Mouse (Mus musculus): ENCODE data around the gene Satb2. TPM values are rescaled to one million over a fixed set of nuclear protein-coding genes. Genes with fewer than 3 reads are reported as not detected.

Satb2 gene
- polyA plus RNA-seq, 1 experiment from 2014 or later = 1.9 TPM

DNA sequence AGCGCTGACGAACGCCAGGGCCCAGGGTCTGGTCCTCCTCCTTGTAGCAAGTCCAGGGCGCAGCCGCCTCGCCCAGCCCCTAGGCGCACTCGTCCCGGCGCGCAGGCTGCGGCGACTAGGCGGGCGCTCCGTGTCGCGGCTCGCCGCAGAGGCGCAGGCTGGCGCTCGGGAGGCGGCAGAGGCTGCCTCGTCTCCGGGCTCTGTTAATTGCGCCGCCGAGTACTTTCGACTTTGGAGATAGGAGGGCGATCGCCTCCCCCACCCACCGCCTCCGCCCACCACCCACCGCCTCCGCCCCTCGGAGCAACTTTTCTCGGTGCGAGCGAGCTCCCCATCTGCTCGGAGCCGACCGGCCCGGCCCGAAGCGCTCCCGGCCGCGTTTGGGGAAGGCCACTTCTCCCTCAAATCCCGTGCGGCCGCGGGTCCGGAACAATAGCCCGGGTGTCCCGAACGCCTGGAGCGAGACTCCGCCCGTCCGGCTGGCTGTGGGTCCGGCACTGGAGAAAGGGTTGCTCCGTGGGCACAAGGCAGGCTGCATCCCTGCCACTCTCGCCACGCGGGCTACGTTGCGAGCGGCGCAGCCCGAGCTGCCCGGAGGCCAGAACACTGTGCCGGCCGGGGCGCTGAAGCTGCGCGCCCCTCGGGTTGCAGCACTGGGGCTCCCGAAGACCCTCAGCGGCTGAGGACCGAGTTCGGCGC lies 6.0 kb downstream of the Satb2 start:
- Histone ChIP-seq H3K36me3 (no peaks in the 10 kb centered on the region), H3K4me3 (replicated peaks) (peak overlapping the region; percentile 66), H3K27me3 (peaks cover 69% of the 10 kb centered on the region), H3K4me2 (replicated peaks) (peak overlapping the region; percentile 96), H3K27ac (peak overlapping the region; percentile 69), H3K9me3 (no peaks in the 10 kb centered on the region), H3K4me1 (replicated peaks) (peaks cover 44% of the 10 kb centered on the region), H3K9ac (replicated peaks) (peak overlapping the region; percentile 69)
- ATAC-seq = peak; percentile 77
- WGBS = under 1% methylated on average over 81 of the region's 83 CpGs

- peaks cover 39% of the 10 kb centered on the region for H3K4me1 ChIP-seq (replicated peaks)
- no peaks in the 10 kb centered on the region for H3K9me3 ChIP-seq
- ATAC-seq = no peak
- peak overlapping the region; percentile 69 for H3K9ac ChIP-seq (replicated peaks)
- H3K27ac ChIP-seq = peak overlapping the region; percentile 69; the same call in 1 of the 2 replicates
- peak overlapping the region; percentile 96 for H3K4me2 ChIP-seq (replicated peaks)
- no peaks in the 10 kb centered on the region for H3K36me3 ChIP-seq
- peak overlapping the region; percentile 66 for H3K4me3 ChIP-seq (replicated peaks)
- peaks cover 64% of the 10 kb centered on the region for H3K27me3 ChIP-seq
- under 1% methylated on average over 22 of the region's 23 CpGs for WGBS
These were observed 6.6 kb downstream of the Satb2 start for GRCm38 (mm10) chr1:56971942-56972250.

DNA sequence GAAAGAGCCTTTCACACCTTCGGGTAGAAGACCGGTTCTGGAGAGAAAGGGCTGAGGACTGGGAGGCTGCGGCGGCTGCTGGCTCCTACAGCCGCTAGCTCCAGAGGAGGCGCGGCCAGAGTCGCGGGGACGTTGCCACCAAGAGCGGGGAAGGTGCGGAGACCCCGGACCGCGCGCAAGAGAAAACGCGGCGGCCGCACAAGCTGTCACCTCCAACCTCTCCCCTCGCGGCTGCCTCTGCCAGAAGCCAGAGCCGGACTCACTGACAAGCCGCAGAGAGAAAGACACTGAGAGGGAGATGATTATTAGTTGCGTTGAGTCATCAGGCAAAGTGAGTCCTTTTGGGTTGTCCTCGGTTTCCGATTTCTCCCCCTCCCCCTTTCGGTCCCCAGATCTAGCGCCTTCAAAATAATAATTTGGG lies 7.0 kb downstream of the Satb2 start:
- Histone ChIP-seq H3K4me3 (replicated peaks) (peak overlapping the region; percentile 66), H3K9ac (replicated peaks) (peak overlapping the region; percentile 64), H3K9me3 (no peaks in the 10 kb centered on the region), H3K27ac (no peak overlapping the region), H3K4me2 (replicated peaks) (peak overlapping the region; percentile 96), H3K4me1 (replicated peaks) (peaks cover 34% of the 10 kb centered on the region), H3K27me3 (peaks cover 62% of the 10 kb centered on the region), H3K36me3 (no peaks in the 10 kb centered on the region)
- no peak for ATAC-seq
- WGBS = 0% methylated on average over 27 of the region's 29 CpGs

DNA sequence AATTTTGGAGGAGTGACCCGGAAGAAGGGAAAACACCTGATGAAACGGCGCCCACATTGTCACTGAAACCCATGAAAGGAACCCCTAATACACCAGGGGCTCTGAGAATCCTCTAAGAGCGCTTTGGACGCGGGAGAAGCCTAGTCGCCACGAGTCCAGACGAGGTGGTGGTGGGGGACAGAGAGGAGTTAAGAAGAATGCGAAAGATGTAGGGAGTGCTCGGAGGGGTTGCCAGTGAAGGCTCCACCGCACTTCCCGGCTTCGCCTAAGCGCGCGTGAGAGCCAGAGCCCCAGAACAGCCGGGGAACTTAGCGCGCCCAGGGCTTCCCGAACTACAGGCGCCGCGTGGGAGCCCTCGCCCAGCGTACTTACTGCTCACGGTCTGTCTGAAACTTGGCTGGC lies 7.7 kb downstream of the Satb2 start:
- under 1% methylated on average over 27 of the region's 27 CpGs for WGBS
- H3K4me1 ChIP-seq (replicated peaks) = peaks cover 34% of the 10 kb centered on the region
- peak overlapping the region; percentile 96 for H3K4me2 ChIP-seq (replicated peaks)
- no peaks in the 10 kb centered on the region for H3K36me3 ChIP-seq
- H3K9me3 ChIP-seq = no peaks in the 10 kb centered on the region
- no peak overlapping the region for H3K27ac ChIP-seq
- H3K27me3 ChIP-seq = peaks cover 58% of the 10 kb centered on the region
- ATAC-seq = no peak
- H3K4me3 ChIP-seq (replicated peaks) = peak overlapping the region; percentile 66
- peak overlapping the region; percentile 64 for H3K9ac ChIP-seq (replicated peaks)

- H3K4me2 ChIP-seq (replicated peaks) = peak overlapping the region; percentile 96
- peaks cover 34% of the 10 kb centered on the region for H3K4me1 ChIP-seq (replicated peaks)
- H3K27me3 ChIP-seq = peaks cover 52% of the 10 kb centered on the region
- no peak overlapping the region for H3K27ac ChIP-seq
- no peaks in the 10 kb centered on the region for H3K36me3 ChIP-seq
- WGBS = 1% methylated on average over 47 of the region's 47 CpGs
- no peaks in the 10 kb centered on the region for H3K9me3 ChIP-seq
- ATAC-seq = no peak
- peak overlapping the region; percentile 66 for H3K4me3 ChIP-seq (replicated peaks)
- no peak overlapping the region for H3K9ac ChIP-seq (replicated peaks)
These were observed 8.8 kb downstream of the Satb2 start for GRCm38 (mm10) chr1:56969364-56970360.

- H3K4me1 ChIP-seq (replicated peaks) = peaks cover 17% of the 10 kb centered on the region
- WGBS = 60% methylated on average over 3 of the region's 3 CpGs
- peaks cover 41% of the 10 kb centered on the region for H3K27me3 ChIP-seq
- H3K4me2 ChIP-seq (replicated peaks) = no peak overlapping the region
- H3K27ac ChIP-seq = no peak overlapping the region
- no peak overlapping the region for H3K9ac ChIP-seq (replicated peaks)
- H3K36me3 ChIP-seq = no peaks in the 10 kb centered on the region
- ATAC-seq = no peak
- no peak overlapping the region for H3K4me3 ChIP-seq (replicated peaks)
- no peaks in the 10 kb centered on the region for H3K9me3 ChIP-seq
These were observed 12.4 kb downstream of the Satb2 start for GRCm38 (mm10) chr1:56965879-56966579.

- H3K4me3 ChIP-seq (replicated peaks) = no peak overlapping the region
- H3K9ac ChIP-seq (replicated peaks) = no peak overlapping the region
- H3K4me2 ChIP-seq (replicated peaks) = no peak overlapping the region
- H3K27ac ChIP-seq = no peak overlapping the region
- 92% methylated on average over 7 of the region's 7 CpGs for WGBS
- H3K36me3 ChIP-seq = no peaks in the 10 kb centered on the region
- H3K9me3 ChIP-seq = no peaks in the 10 kb centered on the region
- H3K4me1 ChIP-seq (replicated peaks) = peaks cover 1% of the 10 kb centered on the region
- peaks cover 26% of the 10 kb centered on the region for H3K27me3 ChIP-seq
- ATAC-seq = no peak
These were observed 14.0 kb downstream of the Satb2 start for GRCm38 (mm10) chr1:56964493-56964892.

GRCm38 (mm10) chr1:56963291-56963690 lies 15.2 kb downstream of the Satb2 start:
- no peaks in the 10 kb centered on the region for H3K36me3 ChIP-seq
- peaks cover 14% of the 10 kb centered on the region for H3K27me3 ChIP-seq
- no peak overlapping the region for H3K4me3 ChIP-seq (replicated peaks)
- H3K4me1 ChIP-seq (replicated peaks) = no peaks in the 10 kb centered on the region
- no peak overlapping the region for H3K27ac ChIP-seq
- 88% methylated on average over 4 of the region's 4 CpGs for WGBS
- H3K4me2 ChIP-seq (replicated peaks) = no peak overlapping the region
- ATAC-seq = no peak
- H3K9ac ChIP-seq (replicated peaks) = no peak overlapping the region
- no peaks in the 10 kb centered on the region for H3K9me3 ChIP-seq

DNA sequence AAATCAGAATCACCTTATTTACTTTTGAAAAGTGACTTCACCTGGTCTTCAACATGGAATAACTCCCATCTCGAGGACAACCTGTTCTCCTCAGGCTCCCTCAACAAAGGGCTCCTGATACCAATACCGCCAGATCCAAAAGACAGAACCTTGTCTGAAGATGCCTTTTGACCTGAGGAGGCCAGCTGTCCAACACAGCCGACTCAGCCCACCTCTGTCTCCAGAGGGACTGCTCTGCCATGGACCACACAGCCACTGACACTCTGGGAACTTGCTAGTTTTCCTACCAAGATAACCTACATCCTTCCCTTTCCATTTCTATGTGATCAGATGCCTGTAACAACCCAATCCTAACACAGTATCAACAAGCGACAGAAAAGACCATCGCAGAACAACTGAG lies 19.5 kb downstream of the Satb2 start:
- no peak overlapping the region for H3K4me3 ChIP-seq (replicated peaks)
- no peaks in the 10 kb centered on the region for H3K4me1 ChIP-seq (replicated peaks)
- H3K4me2 ChIP-seq (replicated peaks) = no peak overlapping the region
- H3K27ac ChIP-seq = no peak overlapping the region
- no peaks in the 10 kb centered on the region for H3K9me3 ChIP-seq
- no peaks in the 10 kb centered on the region for H3K27me3 ChIP-seq
- no peak overlapping the region for H3K9ac ChIP-seq (replicated peaks)
- WGBS = 93% methylated on average over 5 of the region's 5 CpGs
- ATAC-seq = no peak
- H3K36me3 ChIP-seq = no peaks in the 10 kb centered on the region

- Histone ChIP-seq H3K36me3 (no peaks in the 10 kb centered on the region), H3K27me3 (no peaks in the 10 kb centered on the region), H3K27ac (no peak overlapping the region), H3K4me3 (replicated peaks) (no peak overlapping the region), H3K9me3 (no peaks in the 10 kb centered on the region), H3K9ac (replicated peaks) (no peak overlapping the region), H3K4me1 (replicated peaks) (no peaks in the 10 kb centered on the region), H3K4me2 (replicated peaks) (no peak overlapping the region)
- ATAC-seq = no peak
- 88% methylated on average over 7 of the region's 7 CpGs for WGBS
These were observed 20.5 kb downstream of the Satb2 start for GRCm38 (mm10) chr1:56957942-56958341.

- Histone ChIP-seq H3K36me3 (no peaks in the 10 kb centered on the region), H3K27ac (no peak overlapping the region), H3K27me3 (no peaks in the 10 kb centered on the region), H3K4me3 (replicated peaks) (no peak overlapping the region), H3K9me3 (no peaks in the 10 kb centered on the region), H3K4me2 (replicated peaks) (no peak overlapping the region), H3K9ac (replicated peaks) (no peak overlapping the region), H3K4me1 (replicated peaks) (no peaks in the 10 kb centered on the region)
- no peak for ATAC-seq
- WGBS = 92% methylated on average over 2 of the region's 2 CpGs
These were observed 21.6 kb downstream of the Satb2 start for GRCm38 (mm10) chr1:56956811-56957210.

GRCm38 (mm10) chr1:56955739-56956085 lies 22.7 kb downstream of the Satb2 start:
- Histone ChIP-seq H3K9ac (replicated peaks) (no peak overlapping the region), H3K4me2 (replicated peaks) (no peak overlapping the region), H3K36me3 (no peaks in the 10 kb centered on the region), H3K4me1 (replicated peaks) (0 out of 2 replicates have a peak, but pooled peaks cover 3% of the 10 kb centered on the region), H3K27me3 (no peaks in the 10 kb centered on the region), H3K9me3 (no peaks in the 10 kb centered on the region), H3K27ac (no peak overlapping the region), H3K4me3 (replicated peaks) (no peak overlapping the region)
- 83% methylated on average over 12 of the region's 12 CpGs for WGBS
- ATAC-seq = no peak
